Mouse (Mus musculus) frontal cortex, postnatal 36 days (tissue): ENCODE data around the gene Wfikkn1.
A peak's percentile ranks its signal among the peaks of the same experiment; 100 is the strongest.

Experiments used
- DNase-seq, 2 experiments: peaks; one replicate each; pipeline ENCODE4 v3.0.0; 2022; ENCODE audit warnings: low spot score in 2 of 2

The Wfikkn1 gene

DNA sequence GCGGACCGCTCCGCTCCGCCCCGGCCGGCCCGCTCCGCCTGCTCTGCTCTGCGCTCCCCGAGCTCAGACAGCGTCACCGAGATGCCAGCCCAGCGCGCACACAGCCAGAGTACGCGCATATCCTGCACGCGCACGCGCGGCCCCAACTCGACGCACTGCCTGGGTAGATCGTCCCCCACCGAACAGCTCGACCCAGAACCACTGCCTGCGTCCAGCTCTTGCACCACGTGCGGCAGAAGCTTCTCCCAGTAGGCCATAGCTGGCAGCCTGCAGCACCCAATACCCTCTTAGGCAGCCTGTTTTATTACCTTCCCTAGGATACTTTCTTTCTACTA, 43.6 kb downstream of the Wfikkn1 start, which contains the start of gene Rhbdl1:
Rhbdl1 (minus strand) TSS at position 220 of the 335 bp plus-strand sequence.
- peak; percentile 86 to 89 for DNase-seq

DNA sequence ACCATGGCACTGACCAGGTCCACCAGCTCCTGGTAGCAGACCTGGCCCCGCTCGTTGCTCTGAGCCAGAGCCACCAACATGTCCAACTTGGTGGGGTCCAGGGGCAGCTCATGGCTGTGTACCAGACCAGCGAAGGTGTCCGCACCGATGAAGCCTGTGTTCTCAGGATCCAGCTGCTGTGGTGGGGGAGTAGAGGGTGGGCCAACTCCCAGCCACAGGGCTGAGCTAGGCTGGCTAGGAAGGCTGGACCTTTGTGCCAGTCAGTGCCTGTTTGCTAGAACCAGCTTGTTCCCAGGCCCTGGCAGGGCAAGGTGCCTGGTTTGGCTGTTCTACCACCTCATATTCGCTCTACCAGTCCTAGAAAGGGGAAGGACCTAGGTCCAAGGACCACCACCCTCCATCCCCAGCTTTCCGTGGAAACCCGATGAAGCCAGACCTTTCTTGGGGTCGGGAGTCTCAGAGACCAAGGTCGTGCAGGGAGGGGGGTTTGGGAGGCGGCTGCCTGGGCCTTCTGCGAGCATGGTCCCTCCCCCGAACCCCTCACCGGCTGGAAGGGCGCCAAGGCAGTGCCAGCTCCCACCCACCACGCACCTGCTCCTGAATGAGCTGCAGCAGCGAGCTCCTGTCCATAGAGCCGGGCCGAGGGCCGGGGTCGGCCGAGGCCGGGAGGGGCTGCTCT, 44.1 kb downstream of the Wfikkn1 start:
- peak in 1 of 2 experiments; percentile 40 for DNase-seq

DNA sequence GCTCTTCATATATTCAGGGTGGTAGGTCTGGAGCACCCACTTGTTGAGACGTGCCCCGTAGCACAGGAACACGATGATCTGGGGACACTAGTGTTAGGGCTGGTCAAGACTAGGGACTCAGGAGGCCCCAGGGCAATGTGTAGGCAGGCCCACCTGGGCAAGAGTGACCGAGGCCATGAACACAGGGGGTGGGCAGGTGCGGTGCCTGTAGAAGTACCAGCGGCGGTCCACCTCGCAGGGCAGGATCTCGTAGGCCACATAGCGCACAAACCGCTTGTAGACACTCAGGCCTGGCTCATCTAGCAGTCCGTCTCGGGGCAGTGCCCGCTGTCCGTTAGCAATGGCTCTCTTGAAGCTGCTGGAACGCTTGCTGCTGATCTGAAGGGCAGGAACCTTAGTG, 44.8 kb downstream of the Wfikkn1 start:
- DNase-seq = no peak

DNA sequence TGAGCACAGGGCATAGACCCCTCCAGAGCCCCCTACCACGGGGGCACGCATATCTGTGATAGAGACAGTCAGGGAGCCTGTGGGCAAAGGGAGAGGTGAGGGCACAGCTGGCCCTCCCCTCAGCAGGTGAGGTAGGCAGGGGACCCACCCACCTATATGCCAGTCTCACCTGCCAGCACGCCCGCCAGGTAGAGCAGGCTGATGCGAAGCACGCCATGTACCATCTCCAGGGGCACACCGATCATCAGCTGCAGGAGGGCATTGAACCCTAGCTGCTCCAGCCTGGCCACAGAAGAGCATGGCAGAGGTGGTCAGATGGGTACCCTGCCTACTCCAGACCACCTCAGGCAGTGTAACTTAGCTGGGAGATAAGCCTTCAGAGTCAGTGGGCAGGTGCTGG, 45.4 kb downstream of the Wfikkn1 start:
- DNase-seq = no peak

DNA sequence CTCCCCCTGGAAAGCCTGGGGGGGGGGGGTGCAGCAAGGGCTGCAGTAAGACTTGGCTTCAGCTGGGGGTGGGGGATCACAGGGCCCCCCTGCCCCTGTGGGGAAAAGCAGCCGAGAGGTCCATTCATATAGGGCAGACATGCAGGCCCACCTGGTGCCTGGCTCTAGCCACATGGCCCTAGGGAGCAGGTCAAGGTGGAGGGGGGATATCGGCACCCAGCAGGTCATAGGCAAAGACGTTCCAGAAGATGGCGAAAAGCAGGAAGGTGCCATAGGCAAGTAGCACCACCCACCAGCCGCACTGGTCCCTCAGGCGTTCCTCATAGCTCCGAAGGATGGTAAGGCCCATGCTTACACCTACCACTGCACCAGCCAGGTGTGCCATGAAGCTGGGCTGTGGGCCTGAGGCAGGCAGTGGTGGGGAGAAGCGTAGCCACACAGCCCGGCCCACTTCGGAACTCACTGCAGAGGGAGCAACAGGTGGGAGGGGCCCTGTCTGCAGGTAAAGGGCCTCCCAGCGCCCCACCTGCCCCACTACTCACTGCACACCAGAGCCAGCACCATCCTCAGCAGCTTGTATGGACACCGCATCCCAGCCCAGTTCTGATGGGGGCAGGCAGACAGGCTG, 45.9 kb downstream of the Wfikkn1 start:
- DNase-seq = no peak

DNA sequence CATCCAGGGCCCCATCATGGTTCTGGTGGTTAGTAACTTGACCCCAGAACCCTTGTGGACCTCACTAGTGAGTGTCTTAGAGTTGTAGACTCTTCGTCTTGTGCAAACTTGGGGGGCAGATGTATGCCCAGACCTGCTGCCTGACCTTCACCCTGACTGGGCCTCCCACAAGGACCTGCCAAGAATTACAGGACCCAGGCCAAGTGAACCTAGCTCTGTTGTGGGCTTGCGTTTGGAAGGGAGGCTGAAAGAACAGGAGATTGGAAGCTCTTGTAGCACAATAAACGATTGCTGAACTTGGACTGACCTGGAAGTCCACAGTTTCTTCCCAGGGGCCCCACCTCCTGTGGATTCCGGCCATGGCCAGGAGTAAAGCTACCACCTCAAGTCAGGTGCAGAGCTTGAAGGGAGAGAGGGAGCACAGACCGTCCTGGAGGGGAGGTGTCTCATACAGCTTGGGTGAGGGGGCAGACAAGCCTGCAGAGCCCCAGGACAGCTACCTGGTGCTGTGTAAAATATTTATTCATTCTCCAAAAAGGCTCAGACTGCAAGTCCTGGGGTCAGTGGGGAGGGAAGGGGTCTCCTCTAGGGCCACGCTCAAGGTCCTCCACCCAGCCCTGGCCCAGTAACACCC, 46.6 kb downstream of the Wfikkn1 start:
- DNase-seq = no peak

DNA sequence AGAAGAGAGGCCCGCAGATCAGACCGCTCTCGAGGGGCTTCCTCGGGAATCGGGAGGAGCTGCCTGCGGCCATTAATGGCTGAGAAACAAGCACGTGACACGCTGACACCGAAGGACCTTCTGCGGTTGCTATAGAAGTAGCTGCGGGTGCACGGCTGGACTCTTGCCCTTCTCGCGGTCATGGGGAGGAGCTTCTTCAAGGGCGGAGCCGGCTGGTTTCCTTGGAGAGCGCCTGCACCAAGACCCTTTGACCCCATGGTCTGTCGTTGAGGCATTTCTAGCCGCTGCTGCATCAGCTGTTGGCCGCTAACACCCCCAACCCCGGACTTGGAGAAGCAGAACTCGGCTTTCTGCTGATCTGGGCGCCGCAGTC, 47.4 kb downstream of the Wfikkn1 start, which contains the start of gene Stub1:
Stub1 (minus strand) TSS at position 114 of the 373 bp plus-strand sequence.
- DNase-seq = peak in 1 of 2 experiments; percentile 87

DNA sequence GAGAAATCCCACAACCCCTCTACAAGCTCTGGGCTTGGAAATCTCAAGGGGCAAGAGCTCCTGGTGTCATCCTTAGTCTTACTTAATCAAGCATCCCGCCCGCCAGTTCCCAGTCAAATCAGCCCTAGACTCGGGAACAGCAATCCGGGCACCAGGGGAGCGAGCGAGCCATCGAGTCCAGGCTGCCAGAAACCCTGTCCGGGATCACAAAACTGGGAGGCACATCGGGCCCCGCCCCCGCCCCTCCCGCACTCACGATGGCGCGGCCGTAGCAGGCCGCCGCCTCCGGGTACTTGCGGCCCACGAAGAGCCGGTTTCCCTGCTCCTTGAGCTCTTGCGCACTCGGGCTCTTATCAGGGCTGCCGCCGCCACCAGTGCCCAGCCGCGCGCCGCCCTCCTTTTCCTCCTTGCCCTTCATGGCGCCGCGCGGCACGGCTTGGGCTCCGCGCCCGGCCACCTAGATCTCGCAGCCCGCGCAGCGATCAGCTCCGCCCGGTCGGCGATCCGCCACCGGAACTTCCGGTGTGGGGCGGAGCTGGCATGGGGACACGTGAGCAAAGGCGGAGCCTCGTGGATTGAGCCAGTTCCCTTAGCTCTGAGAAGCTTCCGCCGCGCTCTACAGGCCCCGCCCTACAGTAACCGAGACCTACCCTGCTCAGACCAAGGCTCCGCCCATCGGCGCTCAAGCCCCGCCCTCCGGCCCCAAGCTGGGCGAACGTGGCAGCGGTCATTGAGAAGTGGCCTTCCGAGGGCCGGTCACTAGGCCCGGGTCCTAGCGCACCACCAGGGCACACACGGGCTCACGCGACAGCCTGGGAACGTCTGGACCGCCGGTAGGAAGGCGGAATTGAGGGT, 48.0 kb downstream of the Wfikkn1 start:
- DNase-seq = peak; percentile 98

DNA sequence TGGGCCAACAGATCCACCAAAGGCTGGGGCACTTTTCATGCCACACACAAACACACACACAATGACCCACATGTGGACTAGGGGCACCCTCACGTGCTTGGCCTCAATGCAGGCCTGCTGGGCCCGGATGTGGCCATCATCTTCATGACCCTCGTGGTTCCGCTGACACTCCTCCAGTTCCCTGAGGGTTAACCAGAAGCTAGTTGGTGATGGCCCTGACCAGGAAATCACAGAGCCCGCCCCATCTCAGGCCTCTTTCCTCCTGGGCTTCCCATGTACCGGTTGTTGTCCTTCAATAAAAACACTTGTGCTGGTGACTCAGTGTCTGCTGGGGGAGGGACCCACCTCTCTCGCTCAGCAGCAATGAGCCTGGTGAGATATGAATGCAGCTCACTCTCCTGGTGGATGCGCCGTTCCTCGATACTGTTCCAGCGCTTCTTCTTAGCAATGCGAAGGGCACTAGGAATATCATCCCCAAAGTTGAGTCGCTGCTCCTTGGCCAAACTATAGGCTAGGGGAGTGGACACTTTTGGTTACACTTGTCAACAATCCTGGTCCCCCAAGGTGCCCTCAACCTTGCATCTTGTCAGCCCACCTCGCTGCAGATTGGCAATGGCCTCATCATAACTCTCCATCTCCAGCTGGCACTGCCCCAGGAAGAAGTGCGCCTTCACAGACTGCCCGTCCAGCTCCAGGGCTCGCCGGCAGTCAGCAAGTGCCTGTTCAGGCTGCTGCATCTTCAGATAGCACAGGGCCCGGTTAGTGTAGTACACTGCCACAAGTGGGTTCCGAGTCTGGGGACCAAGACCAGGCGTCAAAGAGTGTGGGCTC, 49.0 kb downstream of the Wfikkn1 start:
- DNase-seq = no peak

DNA sequence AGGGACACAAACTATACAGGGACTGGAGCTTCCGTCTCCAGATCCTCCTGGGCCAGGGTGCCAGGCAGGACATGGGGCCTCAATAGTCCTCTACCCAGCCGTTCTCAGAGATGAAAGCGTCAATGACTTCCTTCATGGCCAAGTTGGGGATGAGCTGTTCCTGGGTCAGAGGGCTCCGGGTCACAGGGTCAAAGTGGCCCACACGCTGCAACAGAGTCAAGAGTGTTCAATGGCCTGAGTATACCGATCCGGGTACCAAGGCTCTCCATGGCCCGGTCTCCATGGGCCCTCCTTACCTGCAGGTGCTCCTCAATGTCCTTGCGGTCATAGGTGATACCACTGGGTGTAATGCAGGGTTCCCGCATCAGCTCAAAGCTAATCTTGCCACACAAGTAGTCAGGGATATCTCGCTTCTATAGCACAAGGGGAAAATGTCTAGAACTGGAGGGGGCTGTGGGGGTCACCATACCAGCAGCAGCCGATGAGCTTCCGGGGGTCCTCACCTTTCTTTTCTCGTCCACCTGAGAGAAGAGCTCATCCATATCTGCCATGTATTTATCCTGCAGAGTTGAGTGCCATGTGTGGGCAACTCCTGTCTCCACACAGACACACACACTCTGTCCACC, 49.7 kb downstream of the Wfikkn1 start:
- DNase-seq = no peak

DNA sequence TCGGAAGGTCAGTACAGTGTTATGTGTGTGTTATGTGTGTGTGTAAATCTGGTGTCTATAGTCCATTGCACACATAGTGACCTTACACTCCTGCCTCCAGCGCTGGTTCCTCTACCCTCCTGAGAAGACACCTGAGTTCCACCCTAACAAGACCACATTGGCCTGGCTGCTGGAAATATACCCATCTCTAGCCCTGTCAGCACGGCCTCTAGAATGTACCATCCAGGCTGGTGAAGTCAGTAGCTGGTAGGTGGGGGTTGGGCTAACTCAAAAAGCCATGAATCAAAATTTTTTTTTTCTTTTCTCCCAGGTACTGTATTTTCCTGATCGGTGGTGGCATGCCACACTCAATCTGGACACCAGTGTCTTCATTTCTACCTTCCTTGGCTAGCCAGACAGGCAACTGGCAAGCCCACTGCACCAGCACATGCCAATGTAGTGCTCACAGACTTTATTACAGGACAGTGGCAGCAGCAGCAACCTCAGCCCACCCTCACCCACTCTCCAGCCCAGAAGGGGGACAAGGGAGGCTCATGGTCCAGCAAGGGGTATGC, 50.4 kb downstream of the Wfikkn1 start:
- DNase-seq = no peak

DNA sequence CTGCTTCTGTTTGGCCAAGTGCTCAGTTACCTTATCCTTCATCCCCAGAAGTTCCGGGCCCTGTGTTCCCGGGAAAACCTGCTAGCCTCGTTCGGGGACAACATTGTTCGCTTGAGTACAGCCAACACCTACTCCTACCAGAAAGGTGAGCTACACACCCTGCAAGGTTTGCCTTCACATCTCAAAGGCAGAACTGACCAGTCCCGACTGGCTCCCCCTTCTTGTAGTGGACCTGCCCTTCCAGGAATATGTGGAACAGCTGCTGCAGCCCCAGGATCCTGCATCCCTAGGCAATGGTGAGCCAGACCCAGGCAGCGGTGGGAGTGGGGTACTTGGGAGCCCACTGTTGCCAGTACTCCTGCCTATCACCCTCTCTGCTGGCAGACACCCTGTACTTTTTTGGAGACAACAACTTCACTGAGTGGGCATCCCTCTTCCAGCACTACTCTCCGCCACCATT, 51.1 kb downstream of the Wfikkn1 start:
- no peak for DNase-seq

DNA sequence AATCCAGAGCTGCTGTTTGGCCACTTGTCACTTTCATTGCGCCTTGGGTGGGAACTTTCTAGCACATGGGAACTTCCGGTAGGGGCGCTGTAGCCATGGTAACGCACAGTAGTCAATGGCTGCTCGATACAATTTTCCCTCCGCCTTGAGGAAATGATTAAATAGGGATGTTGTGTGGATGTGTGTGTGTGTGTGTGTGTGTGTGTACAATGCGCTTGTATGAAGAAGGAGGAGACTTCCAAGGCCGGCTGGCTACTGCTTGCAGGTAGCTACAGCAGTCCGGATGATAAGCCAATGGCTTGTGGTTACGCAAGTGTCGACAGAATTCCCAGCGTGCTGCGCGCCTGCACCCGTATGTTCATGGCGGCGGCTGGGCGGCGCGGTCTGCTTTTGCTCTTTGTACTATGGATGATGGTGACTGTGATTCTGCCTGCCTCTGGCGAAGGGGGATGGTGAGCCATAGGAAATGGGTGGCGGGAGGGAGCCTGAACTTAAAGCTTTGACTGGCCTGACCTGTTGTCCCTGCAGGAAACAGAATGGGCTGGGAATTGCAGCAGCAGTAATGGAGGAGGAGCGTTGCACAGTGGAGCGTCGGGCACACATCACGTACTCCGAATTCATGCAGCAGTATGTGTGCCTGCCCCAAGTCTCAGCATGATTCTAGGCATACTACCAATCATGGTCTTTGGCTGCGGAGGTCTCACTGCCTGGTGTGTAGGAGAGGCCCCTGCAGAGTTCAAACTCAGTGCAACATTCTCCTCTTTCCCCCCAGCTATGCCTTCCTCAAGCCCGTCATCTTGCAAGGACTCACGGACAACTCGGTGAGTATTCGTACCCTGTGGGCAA, 51.7 kb downstream of the Wfikkn1 start, which contains the start of gene Jmjd8:
Jmjd8 (plus strand) TSS at position 156 of the 846 bp plus-strand sequence.
- peak; percentile 85 to 91 for DNase-seq

DNA sequence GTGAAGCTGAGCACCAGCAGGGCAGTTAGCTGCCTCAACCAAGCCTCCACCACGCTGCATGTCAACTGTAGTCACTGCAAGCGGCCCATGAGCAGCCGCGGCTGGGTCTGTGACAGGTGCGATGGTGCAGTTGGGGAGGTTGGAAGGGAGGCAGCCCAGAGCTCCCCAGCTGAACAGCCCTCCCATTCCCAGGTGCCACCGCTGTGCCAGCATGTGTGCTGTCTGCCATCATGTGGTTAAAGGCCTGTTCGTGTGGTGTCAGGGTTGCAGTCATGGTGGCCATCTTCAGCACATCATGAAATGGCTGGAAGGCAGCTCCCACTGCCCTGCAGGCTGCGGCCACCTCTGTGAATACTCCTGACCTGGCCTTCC, 52.4 kb downstream of the Wfikkn1 start:
- DNase-seq = no peak
